Mouse (Mus musculus) spleen, postnatal 4 days (tissue): Measurements from ENCODE around the gene Sod3.

ENCODE experiments used
- DNase-seq, 2 experiments: peaks; one replicate each; pipeline ENCODE4 v3.0.0; 2022; ENCODE audit warnings: low spot score in 2 of 2

Gene Sod3

GRCm38 (mm10) chr5:52375847-52376246, 12.3 kb downstream of the Sod3 start:
- DNase-seq, result no peak

- DNase-seq, result no peak
Observed at GRCm38 (mm10) chr5:52382837-52383236, 19.2 kb downstream of the Sod3 start.

- no peak for DNase-seq
Observed at GRCm38 (mm10) chr5:52383748-52384147, 20.2 kb downstream of the Sod3 start.

- DNase-seq, result no peak
Observed at GRCm38 (mm10) chr5:52386016-52386415, 22.4 kb downstream of the Sod3 start.

GRCm38 (mm10) chr5:52388092-52388749, 24.6 kb downstream of the Sod3 start:
- DNase-seq, result no peak

- DNase-seq, result no peak
Observed at GRCm38 (mm10) chr5:52390381-52390780, 26.8 kb downstream of the Sod3 start.

GRCm38 (mm10) chr5:52391471-52391870, 27.9 kb downstream of the Sod3 start:
- no peak for DNase-seq

- DNase-seq, result no peak
Observed at GRCm38 (mm10) chr5:52393756-52394155, 30.2 kb downstream of the Sod3 start.

GRCm38 (mm10) chr5:52404373-52404772, 40.8 kb downstream of the Sod3 start:
- no peak for DNase-seq

- DNase-seq, result no peak
Observed at GRCm38 (mm10) chr5:52408668-52409315, 45.2 kb downstream of the Sod3 start.

GRCm38 (mm10) chr5:52410197-52410596, 46.6 kb downstream of the Sod3 start:
- no peak for DNase-seq

- no peak for DNase-seq
Observed at GRCm38 (mm10) chr5:52411567-52411966, 48.0 kb downstream of the Sod3 start.

GRCm38 (mm10) chr5:52415193-52415592, 51.6 kb downstream of the Sod3 start:
- no peak for DNase-seq

GRCm38 (mm10) chr5:52415917-52416316, 52.3 kb downstream of the Sod3 start:
- DNase-seq, result no peak

GRCm38 (mm10) chr5:52416485-52416884, 52.9 kb downstream of the Sod3 start:
- DNase-seq, result no peak
